Mouse (Mus musculus) stomach, embryonic 16.5 days (tissue): ENCODE measurements around the gene Fam189a1. TPM values are rescaled to one million over a fixed set of nuclear protein-coding genes. Genes with fewer than 3 reads are reported as not detected.

Experiments used
- ATAC-seq: fragments of 200-750 bp; cut with Nextera tagmentation; 2 replicates; pipeline ENCODE4 v1.8.0; 2017; ENCODE audit warnings: moderate number of reproducible peaks, moderate TSS enrichment; ENCODE audit not compliant: insufficient read depth, low FRiP score
- H3K27ac ChIP-seq: fragments of 300-500 bp; sonication (generic); 2 replicates; pipeline ENCODE4 v1.5.1; 2014; ENCODE audit warnings: low read length
- H3K27me3 ChIP-seq: fragments of 300-500 bp; sonication (generic); 2 replicates; pipeline ENCODE4 v1.6.1; 2014; ENCODE audit warnings: low read length, control low read depth, mixed read lengths; ENCODE audit not compliant: control insufficient read depth, insufficient read depth
- H3K36me3 ChIP-seq: fragments of 300-500 bp; sonication (generic); 2 replicates; pipeline ENCODE4 v1.6.1; 2014; ENCODE audit warnings: low read length; ENCODE audit not compliant: control insufficient read depth, insufficient read depth
- H3K4me1 ChIP-seq: fragments of 300-500 bp; sonication (generic); 2 replicates; pipeline ENCODE4 v1.6.1; 2014; ENCODE audit warnings: low read length, control low read depth, mixed read lengths; ENCODE audit not compliant: control insufficient read depth, insufficient read depth
- H3K4me2 ChIP-seq: fragments of 300-500 bp; sonication (generic); 2 replicates; pipeline ENCODE4 v1.6.1; 2014; ENCODE audit warnings: low read depth, low read length, mixed read lengths
- H3K4me3 ChIP-seq: fragments of 300-500 bp; sonication (generic); replicated peaks from 2 replicates; pipeline ENCODE4 v1.5.1; 2014; ENCODE audit warnings: mild to moderate bottlenecking, low read length
- H3K9ac ChIP-seq: fragments of 300-500 bp; sonication (generic); 2 replicates; pipeline ENCODE4 v1.6.1; 2014; ENCODE audit warnings: low read length
- H3K9me3 ChIP-seq: fragments of 300-500 bp; sonication (generic); replicated peaks from 2 replicates; pipeline ENCODE4 v1.6.1; 2016; ENCODE audit warnings: low read length, control low read depth; ENCODE audit not compliant: control insufficient read depth
- WGBS: fragments of 180-500 bp; shearing (Covaris S2); extraction: QIAGEN DNeasy Blood & Tissue Kit; methylation state at CpG from one replicate; pipeline ENCODE4 v1.1.7; 2014; 5-methylcytosine and 5-hydroxymethylcytosine counted together
- polyA plus RNA-seq: library from polyadenylated mRNA; unstranded; fragments of >200 nt; fragmentation: Nextera tagmentation; extraction: Ambion mirVana; gene quantifications from 2 replicates; pipeline ENCODE4 v1.2.1, GENCODE M21; 2015

Fam189a1 gene
- polyA plus RNA-seq, 1 experiment from 2014 or later: 0.37 TPM

DNA sequence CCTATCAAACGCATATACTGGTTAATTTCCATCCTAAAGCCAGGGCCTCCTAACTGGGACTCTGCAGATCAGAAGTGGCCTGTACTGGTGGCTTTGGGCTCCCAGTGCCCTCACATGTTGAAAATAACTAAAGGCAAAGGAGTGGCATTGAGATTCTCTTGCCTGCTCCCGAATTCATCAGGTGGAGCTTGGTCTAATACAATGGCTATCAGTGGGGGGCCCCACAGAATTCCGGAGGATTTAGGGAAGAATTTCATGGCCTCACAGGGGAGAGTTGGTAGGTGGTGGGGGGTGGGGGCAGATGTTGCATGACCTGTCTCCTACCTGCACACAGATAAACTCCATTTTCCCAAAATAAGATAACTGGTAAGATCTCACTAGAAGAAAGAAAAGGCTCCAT lies 92.3 kb downstream of the Fam189a1 start:
- Histone ChIP-seq H3K27ac (no peak overlapping the region), H3K27me3 (no peaks in the 10 kb centered on the region), H3K9ac (no peak overlapping the region), H3K36me3 (no peaks in the 10 kb centered on the region), H3K9me3 (no peaks in the 10 kb centered on the region), H3K4me1 (no peaks in the 10 kb centered on the region), H3K4me2 (no peak overlapping the region), H3K4me3 (no peak overlapping the region)
- ATAC-seq: no peak
- WGBS: 33% methylated on average over 3 of the region's 3 CpGs

DNA sequence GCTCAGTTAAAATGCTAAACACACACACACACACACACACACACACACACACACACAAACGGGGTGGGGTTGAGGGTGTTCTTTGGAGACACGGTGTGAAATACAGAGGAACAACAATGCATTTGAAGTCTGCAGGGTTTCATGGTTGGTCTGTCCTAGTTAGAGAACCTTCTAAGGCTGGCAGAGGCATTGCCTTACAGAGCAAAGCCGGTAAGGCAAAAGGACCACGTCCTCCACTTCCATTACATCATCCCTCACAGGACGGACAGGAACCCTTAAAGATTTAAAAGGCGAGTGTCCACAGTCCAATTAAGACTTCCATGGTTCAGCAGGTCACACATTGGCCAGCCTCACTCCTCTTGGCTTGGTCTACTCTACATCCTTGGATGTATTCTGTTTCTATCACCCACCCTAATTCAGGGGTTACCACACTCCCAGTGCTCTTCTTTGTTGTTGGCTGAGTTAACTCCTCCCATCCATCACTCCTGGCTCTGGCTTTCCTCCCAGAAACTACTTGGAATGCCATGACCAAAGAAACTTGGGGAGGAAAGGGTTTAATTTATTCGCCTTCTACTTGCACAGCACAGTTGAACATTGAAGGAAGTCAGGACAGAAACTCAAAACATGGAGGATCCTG lies 96.1 kb downstream of the Fam189a1 start:
- Histone ChIP-seq H3K4me3 (no peak overlapping the region), H3K27me3 (no peaks in the 10 kb centered on the region), H3K36me3 (no peaks in the 10 kb centered on the region), H3K9me3 (no peaks in the 10 kb centered on the region), H3K27ac (no peak overlapping the region), H3K4me1 (no peaks in the 10 kb centered on the region), H3K9ac (no peak overlapping the region), H3K4me2 (no peak overlapping the region)
- peak; percentile 47; the same call in 1 of the 2 replicates for ATAC-seq
- 55% methylated on average over 7 of the region's 7 CpGs for WGBS

DNA sequence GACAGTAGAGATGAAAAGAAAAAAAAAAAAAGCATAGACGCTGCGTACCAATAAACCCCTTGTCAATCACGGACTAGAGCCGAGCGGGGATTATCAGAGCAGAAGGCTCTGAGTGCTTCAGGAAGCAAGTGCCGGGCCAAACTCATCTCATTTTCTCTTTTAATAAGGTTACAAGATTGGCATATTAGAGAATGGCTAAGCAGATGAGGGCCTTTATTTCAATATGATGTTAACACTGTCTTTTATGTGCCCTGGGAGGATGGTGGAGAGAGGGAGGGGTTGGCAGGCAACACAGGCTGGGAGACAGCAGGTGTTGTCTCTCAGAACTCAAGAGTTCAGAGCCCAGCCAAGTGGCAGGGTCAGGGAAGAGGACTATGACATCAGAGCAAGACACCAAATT lies 99.5 kb downstream of the Fam189a1 start:
- ATAC-seq: no peak
- Histone ChIP-seq H3K36me3 (no peaks in the 10 kb centered on the region), H3K4me2 (no peak overlapping the region), H3K27ac (no peak overlapping the region), H3K9ac (no peak overlapping the region), H3K27me3 (no peaks in the 10 kb centered on the region), H3K4me1 (no peaks in the 10 kb centered on the region), H3K9me3 (no peaks in the 10 kb centered on the region), H3K4me3 (no peak overlapping the region)
- WGBS: 75% methylated on average over 6 of the region's 6 CpGs

DNA sequence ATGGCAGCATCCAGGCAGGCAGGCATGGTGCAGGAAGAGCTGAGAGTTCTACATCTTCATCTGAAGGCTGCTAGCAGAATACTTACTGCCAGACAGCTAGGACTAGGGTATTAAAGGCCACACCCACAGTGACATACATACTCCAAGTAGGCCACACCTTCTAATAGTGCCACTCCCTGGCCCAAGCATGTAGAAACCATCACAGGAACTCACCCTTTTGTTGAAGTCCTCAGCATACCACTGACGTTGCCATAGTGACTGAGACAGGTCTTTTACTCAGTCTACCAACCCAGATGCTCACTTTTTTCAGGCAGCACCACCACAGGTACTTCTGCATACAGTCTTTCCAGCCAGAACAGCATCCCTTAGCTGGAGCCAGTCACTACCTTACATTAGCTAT lies 104.4 kb downstream of the Fam189a1 start:
- 61% methylated on average over 1 of the region's 1 CpGs for WGBS
- H3K4me3 ChIP-seq: no peak overlapping the region
- H3K36me3 ChIP-seq: no peaks in the 10 kb centered on the region
- H3K27me3 ChIP-seq: no peaks in the 10 kb centered on the region
- H3K27ac ChIP-seq: no peak overlapping the region
- no peak overlapping the region for H3K4me2 ChIP-seq
- no peak for ATAC-seq
- H3K9me3 ChIP-seq: no peaks in the 10 kb centered on the region
- H3K9ac ChIP-seq: no peak overlapping the region
- H3K4me1 ChIP-seq: no peaks in the 10 kb centered on the region

DNA sequence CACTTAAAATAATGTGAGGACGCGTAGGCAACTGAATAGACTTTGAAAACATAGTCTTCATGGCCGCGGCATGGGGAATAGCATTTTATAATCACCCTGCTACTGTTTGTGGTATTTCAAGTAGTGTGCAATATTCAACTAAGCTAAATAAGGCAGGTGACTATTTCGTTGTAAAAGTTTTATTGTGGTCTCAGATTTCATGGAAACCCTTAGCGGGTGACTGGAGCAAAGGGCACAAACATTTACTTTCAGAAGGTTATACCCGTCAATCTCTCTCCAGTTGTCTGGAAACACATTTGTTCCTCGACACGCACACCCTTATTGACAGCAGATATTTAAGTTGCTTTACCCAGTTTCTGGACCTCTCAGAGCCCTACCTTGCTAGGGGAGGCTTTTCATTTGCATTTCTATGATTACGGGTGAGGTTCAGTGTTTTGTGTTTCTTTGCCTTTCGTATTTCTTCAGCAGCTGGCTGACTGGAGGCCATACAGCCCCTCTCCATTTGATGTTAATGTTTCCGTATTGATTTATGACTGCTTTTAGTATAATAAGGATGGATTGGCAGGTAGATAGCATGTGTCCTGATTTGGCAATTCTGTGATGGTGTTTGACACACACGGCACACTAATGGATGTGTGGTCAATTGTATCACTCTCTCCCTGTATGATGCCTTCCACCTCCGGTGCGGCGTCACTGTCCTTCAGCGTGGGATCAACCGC lies 107.0 kb downstream of the Fam189a1 start:
- H3K4me2 ChIP-seq: no peak overlapping the region
- H3K27ac ChIP-seq: no peak overlapping the region
- H3K27me3 ChIP-seq: no peaks in the 10 kb centered on the region
- 73% methylated on average over 18 of the region's 18 CpGs for WGBS
- no peak overlapping the region for H3K9ac ChIP-seq
- no peaks in the 10 kb centered on the region for H3K36me3 ChIP-seq
- H3K4me1 ChIP-seq: no peaks in the 10 kb centered on the region
- H3K4me3 ChIP-seq: no peak overlapping the region
- no peak for ATAC-seq
- no peaks in the 10 kb centered on the region for H3K9me3 ChIP-seq

DNA sequence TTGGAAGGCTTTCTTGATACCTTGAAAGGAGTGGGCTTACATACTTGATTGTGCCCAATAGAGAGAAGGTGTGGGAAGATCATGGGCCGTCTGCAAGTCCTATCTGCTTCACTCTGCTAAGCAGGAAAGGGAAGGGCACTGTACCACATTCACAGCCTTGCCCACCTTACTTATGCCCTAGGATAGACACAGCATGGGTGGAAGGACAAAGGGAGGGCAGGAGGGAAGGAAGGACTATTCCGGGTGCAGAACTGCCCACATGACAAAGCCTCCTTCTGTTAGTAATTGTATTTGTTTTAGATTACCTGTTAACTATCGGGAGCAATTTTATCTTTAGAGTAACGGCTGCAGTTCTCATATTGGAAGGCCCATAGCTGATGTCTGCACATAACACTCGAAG lies 108.7 kb downstream of the Fam189a1 start:
- Histone ChIP-seq H3K4me1 (no peaks in the 10 kb centered on the region), H3K9ac (no peak overlapping the region), H3K9me3 (no peaks in the 10 kb centered on the region), H3K36me3 (no peaks in the 10 kb centered on the region), H3K4me2 (no peak overlapping the region), H3K27ac (no peak overlapping the region), H3K27me3 (no peaks in the 10 kb centered on the region), H3K4me3 (no peak overlapping the region)
- ATAC-seq: no peak
- 51% methylated on average over 5 of the region's 5 CpGs for WGBS

DNA sequence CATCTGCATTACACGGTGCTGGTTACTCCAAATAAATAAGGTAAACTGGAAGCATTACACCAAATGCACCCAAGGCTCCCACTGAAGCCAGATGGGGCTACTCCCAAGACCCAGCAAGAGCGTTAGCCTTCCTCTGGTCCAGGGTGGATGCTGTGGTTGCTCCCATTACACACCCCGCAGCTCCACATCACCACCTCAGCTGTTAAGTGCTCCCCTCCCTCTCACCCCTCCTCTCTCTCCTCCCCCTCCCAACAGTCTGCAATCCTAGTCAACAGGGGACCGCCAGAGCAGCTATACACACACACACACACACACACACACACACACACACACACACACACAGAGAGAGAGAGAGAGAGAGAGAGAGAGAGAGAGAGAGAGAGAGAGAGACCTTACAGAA lies 109.7 kb downstream of the Fam189a1 start:
- no peaks in the 10 kb centered on the region for H3K4me1 ChIP-seq
- H3K27ac ChIP-seq: no peak overlapping the region
- no peaks in the 10 kb centered on the region for H3K36me3 ChIP-seq
- no peaks in the 10 kb centered on the region for H3K27me3 ChIP-seq
- no peak overlapping the region for H3K9ac ChIP-seq
- H3K9me3 ChIP-seq: no peaks in the 10 kb centered on the region
- no peak overlapping the region for H3K4me3 ChIP-seq
- H3K4me2 ChIP-seq: no peak overlapping the region
- ATAC-seq: no peak
- 46% methylated on average over 4 of the region's 4 CpGs for WGBS

DNA sequence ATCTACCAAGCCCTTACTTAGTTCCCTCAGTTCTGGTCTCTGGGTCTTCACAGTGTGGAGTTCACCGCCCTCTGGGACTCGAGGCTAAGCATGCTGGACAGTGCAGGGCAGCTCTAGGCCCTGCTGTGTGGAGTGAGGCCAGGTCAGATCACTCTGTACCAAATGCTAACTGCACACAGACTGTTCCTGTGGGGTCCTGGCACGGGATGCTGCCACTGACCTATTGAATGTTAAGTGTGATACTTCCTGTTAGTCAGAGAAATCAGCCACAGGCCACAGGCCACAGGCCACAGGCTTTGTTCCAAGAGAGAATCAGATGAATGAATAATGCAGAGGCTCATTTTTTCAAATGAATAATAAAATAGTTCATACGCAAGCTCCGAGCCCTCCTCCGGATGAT lies 112.1 kb downstream of the Fam189a1 start:
- Histone ChIP-seq H3K9ac (no peak overlapping the region), H3K4me1 (no peaks in the 10 kb centered on the region), H3K27me3 (no peaks in the 10 kb centered on the region), H3K9me3 (no peaks in the 10 kb centered on the region), H3K4me3 (no peak overlapping the region), H3K27ac (no peak overlapping the region), H3K4me2 (no peak overlapping the region), H3K36me3 (no peaks in the 10 kb centered on the region)
- no peak for ATAC-seq
- 70% methylated on average over 6 of the region's 6 CpGs for WGBS

DNA sequence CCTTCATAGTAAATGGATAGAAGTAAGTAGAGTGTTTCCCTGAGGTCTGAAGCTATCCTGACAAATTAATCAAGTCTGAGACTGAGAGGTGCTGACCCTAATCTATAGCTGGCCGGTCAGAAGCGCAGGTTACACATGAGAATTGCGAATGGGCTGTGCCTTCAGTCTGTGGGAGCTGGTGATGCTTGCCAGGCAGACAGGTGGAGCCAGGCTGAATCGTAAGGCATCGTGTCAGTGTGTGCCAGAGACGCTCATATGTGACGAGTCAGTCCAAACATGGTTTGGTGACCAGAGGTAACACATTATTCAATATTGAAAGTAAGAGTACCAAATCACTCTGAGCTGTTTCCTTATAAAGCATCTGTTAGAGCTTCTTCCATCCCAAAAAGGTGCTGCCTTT lies 115.3 kb downstream of the Fam189a1 start:
- no peak overlapping the region for H3K27ac ChIP-seq
- no peaks in the 10 kb centered on the region for H3K4me1 ChIP-seq
- no peaks in the 10 kb centered on the region for H3K27me3 ChIP-seq
- no peak for ATAC-seq
- no peaks in the 10 kb centered on the region for H3K36me3 ChIP-seq
- H3K4me2 ChIP-seq: no peak overlapping the region
- no peak overlapping the region for H3K4me3 ChIP-seq
- no peaks in the 10 kb centered on the region for H3K9me3 ChIP-seq
- WGBS: 91% methylated on average over 7 of the region's 7 CpGs
- H3K9ac ChIP-seq: no peak overlapping the region
